Mouse (Mus musculus) embryonic fibroblast, embryonic 13.5 days (primary cell): ENCODE results near the gene Cuedc2. TPM values are rescaled to one million over a fixed set of nuclear protein-coding genes. Genes with fewer than 3 reads are reported as not detected.

ENCODE experiments used
- H3K27ac ChIP-seq: 2 replicates; pipeline ENCODE4 v1.5.1; 2012; ENCODE audit warnings: low read length, control low read depth, inconsistent platforms; ENCODE audit not compliant: insufficient read depth
- H3K4me1 ChIP-seq: 2 replicates; pipeline ENCODE4 v1.6.1; 2011; ENCODE audit warnings: low read length; ENCODE audit not compliant: control insufficient read depth, insufficient read depth
- H3K4me3 ChIP-seq: 2 replicates; pipeline ENCODE4 v1.5.1; 2011; ENCODE audit warnings: mild to moderate bottlenecking, control low read depth, low read length; ENCODE audit not compliant: insufficient read depth
- CTCF ChIP-seq: IDR thresholded peaks from 2 replicates; pipeline ENCODE4 v1.5.1; 2011; ENCODE audit warnings: mild to moderate bottlenecking, control low read depth, low read length, moderate library complexity, borderline replicate concordance; ENCODE audit not compliant: insufficient read depth
- POLR2A ChIP-seq: IDR thresholded peaks from 2 replicates; pipeline ENCODE4 v1.6.1; 2011; ENCODE audit warnings: low read depth, mild to moderate bottlenecking, control low read depth, low read length, moderate library complexity
- polyA plus RNA-seq: library from polyadenylated mRNA; stranded (reverse); fragments of >200 nt; gene quantifications from 2 replicates; pipeline ENCODE4 v1.2.4, GENCODE M21; 2011; ENCODE audit warnings: low read depth; ENCODE audit not compliant: missing spikeins, insufficient read length

The Cuedc2 gene
- polyA plus RNA-seq: 62.4 and 67.7 TPM in 2 replicates

GRCm38 (mm10) chr19:46338331-46338936, at the start of gene Cuedc2:
Cuedc2 (minus strand) TSS chr19:46338702.
- Histone ChIP-seq H3K4me1 (no peaks in the 10 kb centered on the region), H3K27ac (peak within 1 kb of the TSS; percentile 55), H3K4me3 (peak within 1 kb of the TSS; percentile 59)
- TF ChIP-seq POLR2A (peak; percentile 57), CTCF (no peak)

- no peak for TF ChIP-seq CTCF
- no peak for TF ChIP-seq POLR2A
- no peak overlapping the region for H3K27ac ChIP-seq
- H3K4me3 ChIP-seq: no peak overlapping the region
- H3K4me1 ChIP-seq: no peaks in the 10 kb centered on the region
Measured at GRCm38 (mm10) chr19:46382275-46382674, 43.8 kb upstream of the Cuedc2 start.

- Histone ChIP-seq H3K27ac (no peak overlapping the region), H3K4me1 (no peaks in the 10 kb centered on the region), H3K4me3 (no peak overlapping the region)
- TF ChIP-seq CTCF (no peak), POLR2A (no peak)
Measured at GRCm38 (mm10) chr19:46375891-46376290, 37.4 kb upstream of the Cuedc2 start.

GRCm38 (mm10) chr19:46375489-46375888, 37.0 kb upstream of the Cuedc2 start:
- no peak overlapping the region for H3K4me3 ChIP-seq
- no peaks in the 10 kb centered on the region for H3K4me1 ChIP-seq
- no peak overlapping the region for H3K27ac ChIP-seq
- TF ChIP-seq CTCF: no peak
- TF ChIP-seq POLR2A: no peak

GRCm38 (mm10) chr19:46374477-46375088, 36.1 kb upstream of the Cuedc2 start:
- Histone ChIP-seq H3K27ac (no peak overlapping the region), H3K4me1 (no peaks in the 10 kb centered on the region), H3K4me3 (no peak overlapping the region)
- TF ChIP-seq CTCF (no peak), POLR2A (no peak)

- TF ChIP-seq POLR2A: no peak
- peak; percentile 72 for TF ChIP-seq CTCF
- Histone ChIP-seq H3K4me1 (0 out of 2 replicates have a peak, but pooled peaks cover 2% of the 10 kb centered on the region), H3K27ac (no peak overlapping the region), H3K4me3 (no peak overlapping the region)
Measured at GRCm38 (mm10) chr19:46369204-46369603, 30.7 kb upstream of the Cuedc2 start.

GRCm38 (mm10) chr19:46367798-46368590, 29.5 kb upstream of the Cuedc2 start:
- H3K4me1 ChIP-seq: 0 out of 2 replicates have a peak, but pooled peaks cover 2% of the 10 kb centered on the region
- no peak overlapping the region for H3K4me3 ChIP-seq
- no peak overlapping the region for H3K27ac ChIP-seq
- TF ChIP-seq CTCF (no peak), POLR2A (no peak)

- no peaks in the 10 kb centered on the region for H3K4me1 ChIP-seq
- TF ChIP-seq CTCF (no peak), POLR2A (no peak)
- no peak overlapping the region for H3K27ac ChIP-seq
- no peak overlapping the region for H3K4me3 ChIP-seq
Measured at GRCm38 (mm10) chr19:46363294-46364009, 24.9 kb upstream of the Cuedc2 start.

GRCm38 (mm10) chr19:46362104-46362503, 23.6 kb upstream of the Cuedc2 start:
- H3K27ac ChIP-seq: no peak overlapping the region
- TF ChIP-seq POLR2A (no peak), CTCF (no peak)
- H3K4me1 ChIP-seq: no peaks in the 10 kb centered on the region; the same call in 1 of the 2 replicates
- H3K4me3 ChIP-seq: no peak overlapping the region

GRCm38 (mm10) chr19:46358381-46358780, 19.9 kb upstream of the Cuedc2 start:
- no peaks in the 10 kb centered on the region; the same call in 1 of the 2 replicates for H3K4me1 ChIP-seq
- no peak overlapping the region for H3K27ac ChIP-seq
- TF ChIP-seq POLR2A: no peak
- TF ChIP-seq CTCF: no peak
- no peak overlapping the region for H3K4me3 ChIP-seq
